Mouse (Mus musculus) liver, postnatal 0 days (tissue): ENCODE results near the gene Tnks2.
"Not testable (repeated sequence)": the region's sequence is repeated elsewhere in the genome, so short reads cannot be mapped to it uniquely, and the experiment has no call there.

ENCODE experiments used
- CTCF ChIP-seq: sonication (generic); IDR thresholded peaks from 2 replicates; pipeline ENCODE4 v1.5.1; 2016; ENCODE audit warnings: antibody characterized with exemption, low read depth
- EP300 ChIP-seq: IDR thresholded peaks from 2 replicates; pipeline ENCODE4 v1.6.1; 2016; ENCODE audit warnings: antibody characterized with exemption, low read depth, mild to moderate bottlenecking

DNA sequence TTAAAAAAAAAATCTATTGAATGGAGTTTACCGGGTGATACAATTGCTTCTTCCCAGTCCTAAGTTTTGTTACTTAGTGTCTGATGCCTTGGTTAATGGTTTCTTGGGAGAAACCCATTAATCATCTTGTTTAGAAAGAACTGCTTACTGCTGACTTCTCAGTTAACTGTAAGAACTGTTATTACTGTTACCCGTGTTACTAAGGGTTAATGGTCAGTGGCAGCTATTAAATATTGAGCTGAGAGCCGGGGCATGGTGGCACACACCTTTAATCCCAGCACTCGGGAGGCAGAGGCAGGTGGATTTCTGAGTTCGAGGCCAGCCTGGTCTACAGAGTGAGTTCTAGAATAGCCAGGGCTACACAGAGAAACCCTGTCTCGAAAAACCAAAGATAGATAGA, 12.7 kb upstream of the Tnks2 start:
- not testable (repeated sequence) for TF ChIP-seq CTCF, EP300
